Mouse (Mus musculus): ENCODE results near the gene Bicra. TPM values are rescaled to one million over a fixed set of nuclear protein-coding genes. Genes with fewer than 3 reads are reported as not detected.

Gene Bicra
- 5.3 and 6.6 TPM in 2 replicates for polyA plus RNA-seq (2021; fragmentation: Nextera tagmentation)
- long read RNA-seq, experiment 1, partial matches to known transcripts, result 2 of 14 reads
- long read RNA-seq, experiment 1, other reads (novel, unspliced or antisense), result 12 of 14 reads
- long read RNA-seq, experiment 2, partial matches to known transcripts, result 1 of 22 reads
- long read RNA-seq, experiment 2, other reads (novel, unspliced or antisense), result 21 of 22 reads

DNA sequence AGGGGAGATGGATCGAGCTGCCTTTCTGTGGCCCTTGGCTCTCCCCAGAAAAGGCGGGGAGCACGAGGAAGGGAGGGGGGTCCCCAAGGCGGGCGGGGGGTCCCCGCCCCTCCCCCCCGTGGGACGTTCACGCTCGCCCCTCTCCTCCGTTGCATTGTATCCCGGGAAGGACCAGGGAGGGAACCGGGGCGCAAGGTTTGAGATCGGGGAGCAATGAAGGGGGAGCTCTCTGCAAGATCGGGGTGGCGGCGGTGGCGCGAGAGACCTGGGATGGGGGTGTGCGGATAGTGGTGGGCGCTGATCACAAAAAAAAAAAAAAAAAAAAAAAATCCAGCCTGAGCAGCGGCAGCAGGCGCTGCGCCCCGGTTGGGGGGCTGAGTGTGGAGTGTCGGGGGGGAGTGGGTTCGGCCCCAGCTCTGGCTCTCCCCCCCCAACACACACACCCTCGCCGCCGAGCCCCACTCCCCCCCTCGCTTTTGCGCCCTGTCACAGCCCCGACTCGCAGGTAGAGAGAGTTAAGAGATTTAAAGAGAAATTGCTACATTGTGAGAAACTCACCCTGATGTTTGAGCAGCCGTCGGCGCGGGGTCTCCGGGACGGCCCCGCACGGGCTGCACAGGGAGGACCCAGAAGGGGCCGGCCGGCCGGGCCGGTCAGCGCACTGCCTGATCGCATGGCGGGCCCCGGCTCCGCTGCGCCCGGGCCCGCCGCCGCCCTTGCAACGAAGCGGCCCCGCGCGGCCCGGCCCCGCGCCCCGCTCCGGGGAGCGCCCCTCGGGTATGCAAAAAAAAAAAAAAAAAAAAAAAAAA lies at the start of gene Bicra:
Bicra (minus strand) TSS at position 584 of the 809 bp plus-strand sequence.

DNA sequence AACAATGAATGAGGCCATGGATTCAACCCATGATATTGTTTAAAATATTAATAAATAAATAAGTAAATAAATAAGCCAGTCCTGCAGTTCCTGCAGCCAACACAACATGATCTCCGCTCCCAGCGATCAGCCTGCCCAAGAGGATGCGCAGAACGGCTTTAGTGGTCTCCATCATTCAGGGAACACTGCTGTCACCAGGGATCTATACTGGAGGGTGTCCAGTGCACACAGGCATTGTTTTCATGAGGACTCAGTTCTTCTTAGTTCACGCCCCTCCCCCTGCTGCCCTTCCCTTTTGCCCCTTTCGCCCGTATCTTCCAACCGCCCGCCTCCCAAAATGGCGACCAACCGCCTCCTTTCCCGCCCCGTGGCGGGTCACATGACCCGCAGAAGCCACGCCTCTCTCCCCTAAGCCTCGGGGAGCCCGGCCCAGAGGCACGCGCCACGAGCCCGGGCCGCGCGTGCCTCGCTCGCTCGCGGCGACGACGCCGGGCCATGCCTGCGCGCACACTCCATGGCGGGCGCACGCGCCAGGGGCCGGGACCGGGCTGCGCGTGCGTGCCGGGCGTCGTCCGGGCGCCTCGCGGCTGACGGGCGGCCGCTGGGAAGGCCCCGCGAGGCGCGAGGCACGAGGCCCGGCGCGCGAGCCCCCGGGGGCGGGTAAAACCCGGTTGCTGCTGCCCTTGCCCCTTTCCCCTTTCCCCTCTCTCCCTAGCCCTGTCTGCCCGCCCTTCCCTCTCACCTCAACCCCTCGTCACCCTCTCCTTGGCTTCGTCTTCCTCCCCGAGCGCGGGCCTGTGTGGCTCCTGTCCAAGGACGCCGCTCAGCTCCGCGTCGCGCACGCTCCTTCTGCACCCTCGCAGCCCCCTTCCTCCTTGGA lies 13.7 kb upstream of the Bicra start, which contains the start of gene Zfp541:
Zfp541 (plus strand) TSS at position 596 of the 880 bp plus-strand sequence.

DNA sequence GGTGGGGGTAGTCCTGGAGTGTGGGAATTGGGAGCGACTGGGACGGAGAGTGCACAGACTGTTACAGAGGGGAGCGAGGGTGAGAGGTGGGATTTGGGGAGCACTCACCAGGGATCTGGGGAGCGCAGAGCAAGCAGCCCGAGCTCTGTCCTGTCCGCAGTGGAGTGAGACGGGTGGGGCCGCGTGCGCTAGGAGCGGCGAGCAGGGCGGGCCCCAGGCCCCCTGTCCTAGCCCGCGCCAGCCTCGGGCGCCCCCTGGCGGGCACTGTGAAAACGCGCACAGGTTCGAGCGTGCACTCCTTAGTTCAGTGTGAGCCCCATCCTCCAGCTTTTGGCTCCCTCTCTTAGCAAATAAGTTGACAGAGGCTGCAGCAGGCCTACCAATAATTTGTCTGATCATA lies 80.4 kb downstream of the Bicra start, which contains the start of gene Ehd2:
Ehd2 (minus strand) TSS at position 256 of the 400 bp plus-strand sequence.

DNA sequence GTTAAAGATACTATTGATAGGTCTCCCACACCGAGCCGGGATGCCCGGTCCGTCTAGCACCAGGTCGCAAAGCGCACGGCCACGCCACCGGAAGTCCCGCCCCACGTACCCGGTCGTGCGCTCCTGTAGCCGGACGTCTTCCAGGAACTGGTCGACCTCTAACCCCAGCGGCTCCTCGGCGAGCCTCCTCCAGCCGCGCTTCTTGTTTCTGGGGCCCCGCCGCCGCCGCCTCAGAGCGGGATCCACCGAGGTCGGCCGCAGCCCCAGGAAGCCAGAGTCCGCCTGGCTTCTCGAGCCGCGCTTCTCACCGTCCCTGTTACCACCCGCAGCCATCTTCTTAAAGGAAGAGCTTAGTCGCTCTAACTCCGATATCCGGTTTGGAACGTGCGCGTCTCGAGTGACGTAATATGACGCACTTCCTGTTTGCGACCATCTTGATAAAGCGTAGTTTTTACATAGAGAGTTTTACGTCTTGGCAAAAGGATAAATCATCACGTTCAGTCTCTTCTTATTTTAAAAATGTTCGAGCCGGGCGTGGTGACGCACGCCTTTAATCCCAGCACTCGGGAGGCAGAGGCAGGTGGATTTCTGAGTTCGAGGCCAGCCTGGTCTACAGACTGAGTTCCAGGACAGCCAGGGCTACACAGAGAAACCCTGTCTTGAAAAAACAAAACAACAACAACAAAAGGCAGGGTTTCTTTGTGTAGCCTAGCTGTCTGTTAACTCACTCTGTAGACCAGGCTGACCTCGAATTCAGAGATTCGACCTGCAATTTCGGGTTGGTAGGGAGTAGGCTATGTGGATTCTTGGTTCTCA lies 101.8 kb downstream of the Bicra start, which contains the start of gene Nop53:
Nop53 (minus strand) TSS at position 354 of the 816 bp plus-strand sequence.

DNA sequence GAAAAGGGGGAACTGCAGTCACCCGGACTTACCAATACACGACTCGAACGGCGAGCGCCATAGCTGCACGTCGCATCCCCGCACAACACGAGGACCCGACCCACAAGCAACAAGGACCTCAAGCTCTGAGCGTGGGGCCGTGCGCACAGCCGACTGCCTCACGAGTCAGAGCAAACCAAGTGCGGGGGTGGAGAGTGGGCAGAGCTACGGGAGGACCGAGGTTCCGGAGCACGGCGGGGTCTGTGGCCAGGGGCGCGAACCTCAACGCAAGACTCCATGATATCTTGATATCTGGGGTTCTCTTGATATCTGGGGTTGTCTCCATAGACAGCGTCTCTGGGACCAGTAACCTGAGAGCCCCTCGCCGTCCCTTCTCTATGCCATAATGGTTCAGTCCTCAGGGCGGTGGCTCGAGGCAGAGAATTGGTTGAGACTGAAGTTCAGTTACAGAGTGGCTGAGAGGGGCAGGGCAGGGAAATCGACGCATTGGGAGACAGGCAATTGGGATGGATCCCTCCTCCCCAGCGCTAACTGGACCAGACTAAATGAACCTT lies 125.4 kb downstream of the Bicra start, which contains the start of gene Selenow:
Selenow (minus strand) TSS at position 183 of the 554 bp plus-strand sequence.

Other genes with a start within 250 kb of the Bicra start
- not detected in 2 replicates for gene Obox6, start 208.2 kb downstream of the Bicra start, polyA plus RNA-seq (2021; fragmentation: Nextera tagmentation)
- not detected in 2 replicates for gene Crx, start 168.0 kb downstream of the Bicra start, polyA plus RNA-seq (2021; fragmentation: Nextera tagmentation)
- gene Crxos, start 165.3 kb downstream of the Bicra start, polyA plus RNA-seq (2021; fragmentation: Nextera tagmentation), result not detected in 2 replicates
- 2,708 and 2,980 TPM in 2 replicates for gene Selenow, start 125.5 kb downstream of the Bicra start, polyA plus RNA-seq (2021; fragmentation: Nextera tagmentation)
- 179 and 201 TPM in 2 replicates for gene Nop53, start 101.8 kb downstream of the Bicra start, polyA plus RNA-seq (2021; fragmentation: Nextera tagmentation)
- 1.9 and 2.9 TPM in 2 replicates for gene Ehd2, start 80.4 kb downstream of the Bicra start, polyA plus RNA-seq (2021; fragmentation: Nextera tagmentation)
- 0.05 and 0.08 TPM in 2 replicates for gene Zfp541, start 13.9 kb upstream of the Bicra start, polyA plus RNA-seq (2021; fragmentation: Nextera tagmentation)
- 362 and 371 TPM in 2 replicates for gene Napa, start 50.5 kb upstream of the Bicra start, polyA plus RNA-seq (2021; fragmentation: Nextera tagmentation)
- gene Kptn, start 72.0 kb upstream of the Bicra start, polyA plus RNA-seq (2021; fragmentation: Nextera tagmentation), result 21.4 and 21.8 TPM in 2 replicates
- 26.5 and 27.3 TPM in 2 replicates for gene Slc8a2, start 81.9 kb upstream of the Bicra start, polyA plus RNA-seq (2021; fragmentation: Nextera tagmentation)
- 25.3 and 29.2 TPM in 2 replicates for gene Meis3, start 127.2 kb upstream of the Bicra start, polyA plus RNA-seq (2021; fragmentation: Nextera tagmentation)
- gene Dhx34, start 174.1 kb upstream of the Bicra start, polyA plus RNA-seq (2021; fragmentation: Nextera tagmentation), result 4.8 and 5.4 TPM in 2 replicates
- 0.65 and 0.70 TPM in 2 replicates for gene C5ar2, start 196.2 kb upstream of the Bicra start, polyA plus RNA-seq (2021; fragmentation: Nextera tagmentation)
- gene C5ar1, start 211.6 kb upstream of the Bicra start, polyA plus RNA-seq (2021; fragmentation: Nextera tagmentation), result 1.2 and 1.5 TPM in 2 replicates
- 31.3 and 36.8 TPM in 2 replicates for gene Inafm1, start 225.7 kb upstream of the Bicra start, polyA plus RNA-seq (2021; fragmentation: Nextera tagmentation)
- gene Ccdc9, start 238.9 kb upstream of the Bicra start, polyA plus RNA-seq (2021; fragmentation: Nextera tagmentation), result 4.6 and 6.0 TPM in 2 replicates

Data from layer of hippocampus, adult 6 months (tissue).